Mouse (Mus musculus): ENCODE data around the gene Retnlb.

DNA sequence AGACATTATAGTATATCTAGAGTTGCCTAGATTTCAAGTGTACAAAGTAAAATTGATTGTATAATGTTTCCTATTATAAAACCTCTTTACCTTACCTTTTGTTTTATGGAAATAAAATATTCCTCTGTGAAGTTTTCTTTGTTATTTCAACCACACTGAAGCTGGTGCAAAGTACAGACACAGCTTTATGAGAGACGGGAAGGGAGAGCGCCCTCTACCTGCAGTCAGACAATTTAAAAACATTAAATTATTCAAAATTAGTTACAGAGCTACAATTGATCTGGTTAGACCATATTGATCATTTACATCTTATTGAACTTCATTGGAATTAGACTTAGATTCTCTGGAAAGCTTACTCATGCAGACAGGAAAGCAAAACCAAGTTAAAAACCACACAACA is 39.4 kb upstream of the Retnlb start:
- TF ChIP-seq CTCF (IDR thresholded peaks at IDR 0.05; ENCODE audit: low read depth) (peak; percentile 14; the same call in 1 of the 2 replicates), EP300 (IDR thresholded peaks at IDR 0.05; ENCODE audit: low read depth) (no peak)
